Mouse (Mus musculus) right cerebral cortex, postnatal 10 days (tissue): Measurements from ENCODE around the gene Pax1.
A peak's percentile ranks its signal among the peaks of the same experiment; 100 is the strongest.

Experiments
- DNase-seq, 2 experiments: peaks; one replicate each; pipeline ENCODE4 v3.0.0; 2021; ENCODE audit warnings: low spot score in 2 of 2

Gene Pax1

GRCm38 (mm10) chr2:147372947-147373666 is 11.4 kb downstream of the Pax1 start:
- DNase-seq: no peak

GRCm38 (mm10) chr2:147373667-147374007 is 11.9 kb downstream of the Pax1 start:
- DNase-seq: no peak

GRCm38 (mm10) chr2:147374245-147374644 is 12.5 kb downstream of the Pax1 start:
- DNase-seq: no peak

GRCm38 (mm10) chr2:147375019-147375715 is 13.4 kb downstream of the Pax1 start:
- no peak for DNase-seq

GRCm38 (mm10) chr2:147378934-147379333 is 17.2 kb downstream of the Pax1 start:
- peak; percentile 51 to 80 for DNase-seq

- DNase-seq: no peak
Measured at GRCm38 (mm10) chr2:147383373-147383772, 21.6 kb downstream of the Pax1 start.

- DNase-seq: no peak
Measured at GRCm38 (mm10) chr2:147386949-147387348, 25.2 kb downstream of the Pax1 start.

GRCm38 (mm10) chr2:147409323-147409722 is 47.6 kb downstream of the Pax1 start:
- DNase-seq: no peak

GRCm38 (mm10) chr2:147415037-147415436 is 53.3 kb downstream of the Pax1 start:
- DNase-seq: no peak

- DNase-seq: no peak
Measured at GRCm38 (mm10) chr2:147424582-147425255, 63.0 kb downstream of the Pax1 start.

- DNase-seq: no peak
Measured at GRCm38 (mm10) chr2:147429607-147430356, 68.1 kb downstream of the Pax1 start.

- DNase-seq: peak in 1 of 2 experiments; percentile 39
Measured at GRCm38 (mm10) chr2:147433120-147433519, 71.4 kb downstream of the Pax1 start.
